Mouse (Mus musculus): ENCODE measurements around the gene Mindy4. TPM values are rescaled to one million over a fixed set of nuclear protein-coding genes. Genes with fewer than 3 reads are reported as not detected.

Mindy4 gene
- total RNA-seq, 2 experiments from 2014 or later = 2.0 to 5.7 TPM

- ATAC-seq (replicated peaks; ENCODE audit: poor library complexity) = no peak
Observed at GRCm38 (mm10) chr6:55295325-55295724, 92.1 kb downstream of the Mindy4 start.

DNA sequence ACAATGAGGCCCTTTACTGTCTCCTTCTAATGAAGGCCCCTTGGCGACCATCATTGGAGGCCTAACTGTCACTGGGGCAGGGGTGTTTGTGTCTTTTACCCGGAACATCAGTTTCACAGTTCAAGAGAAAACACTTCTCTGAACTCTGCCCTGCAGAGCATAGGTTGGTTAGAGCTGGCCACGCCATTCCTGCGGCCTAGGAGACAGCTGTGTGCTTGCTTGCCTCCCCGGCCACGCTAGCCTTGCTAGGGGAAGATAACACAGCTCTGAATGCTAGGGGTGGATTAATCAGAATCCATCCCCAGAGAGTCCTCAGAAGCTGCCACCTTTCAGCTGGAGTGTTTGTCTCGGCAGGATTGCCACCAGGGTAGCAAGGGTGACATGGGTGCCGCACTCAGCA, 96.3 kb downstream of the Mindy4 start:
- peak; percentile 69 for ATAC-seq (replicated peaks; ENCODE audit: poor library complexity)

DNA sequence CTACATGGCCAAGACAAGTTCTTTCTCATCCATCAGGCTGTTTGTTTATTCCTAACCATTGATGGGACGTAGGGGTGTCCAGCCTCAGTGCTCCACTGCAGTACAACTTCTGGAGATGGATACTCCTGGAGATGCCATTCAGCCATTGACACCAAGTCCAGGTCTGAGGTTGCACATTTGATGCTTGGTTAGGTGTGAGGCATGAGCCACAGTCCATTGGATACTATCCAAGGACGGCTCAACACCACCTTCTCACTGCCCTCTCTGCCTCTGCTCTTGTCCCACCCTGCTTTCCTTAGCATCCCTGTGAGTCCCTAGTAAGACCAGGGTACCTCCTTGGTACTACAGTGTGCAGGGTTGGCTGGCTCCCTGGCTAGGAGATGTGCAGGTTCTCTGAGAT, 96.7 kb downstream of the Mindy4 start:
- no peak for ATAC-seq (replicated peaks; ENCODE audit: poor library complexity)

DNA sequence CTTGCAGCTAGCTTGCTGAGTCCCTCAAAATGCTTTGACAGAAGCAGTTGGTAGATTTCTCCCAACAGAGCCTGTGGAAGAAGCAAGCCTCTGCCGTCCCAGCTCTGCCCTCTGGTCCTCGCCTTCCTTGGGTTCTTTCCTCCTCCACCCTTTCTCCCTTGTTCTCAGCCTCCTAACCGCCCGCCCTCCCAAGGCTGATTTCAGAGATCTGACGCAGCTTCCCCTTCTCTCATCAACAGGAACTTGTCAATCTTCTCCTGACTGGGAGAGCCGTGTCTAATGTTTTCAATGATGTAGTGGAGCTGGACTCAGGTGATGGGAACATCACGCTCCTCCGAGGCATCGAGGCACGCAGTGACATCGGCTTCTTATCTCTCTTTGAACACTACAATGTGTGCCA, 97.5 kb downstream of the Mindy4 start:
- ATAC-seq (replicated peaks; ENCODE audit: poor library complexity) = no peak

DNA sequence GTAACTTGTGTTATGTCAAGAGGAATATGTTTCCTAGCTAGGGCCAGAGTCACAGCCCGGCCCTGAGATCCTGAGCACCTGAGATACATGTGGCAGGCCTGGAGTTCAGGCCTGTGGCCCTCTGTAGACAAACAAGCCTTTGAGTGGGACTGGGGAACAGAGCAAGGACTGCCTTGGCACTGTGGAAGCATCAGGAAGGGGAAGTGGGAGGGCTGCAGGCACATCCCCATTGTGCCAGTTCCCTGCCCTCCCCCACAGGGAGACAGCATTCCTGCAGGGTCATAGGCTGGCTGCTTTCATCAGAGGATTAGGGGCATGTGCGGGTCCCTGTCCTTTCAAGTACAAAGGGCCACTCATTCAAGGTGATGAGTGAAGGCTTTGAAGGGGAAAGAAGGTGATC, 107.0 kb downstream of the Mindy4 start:
- no peak for ATAC-seq (replicated peaks; ENCODE audit: poor library complexity)

DNA sequence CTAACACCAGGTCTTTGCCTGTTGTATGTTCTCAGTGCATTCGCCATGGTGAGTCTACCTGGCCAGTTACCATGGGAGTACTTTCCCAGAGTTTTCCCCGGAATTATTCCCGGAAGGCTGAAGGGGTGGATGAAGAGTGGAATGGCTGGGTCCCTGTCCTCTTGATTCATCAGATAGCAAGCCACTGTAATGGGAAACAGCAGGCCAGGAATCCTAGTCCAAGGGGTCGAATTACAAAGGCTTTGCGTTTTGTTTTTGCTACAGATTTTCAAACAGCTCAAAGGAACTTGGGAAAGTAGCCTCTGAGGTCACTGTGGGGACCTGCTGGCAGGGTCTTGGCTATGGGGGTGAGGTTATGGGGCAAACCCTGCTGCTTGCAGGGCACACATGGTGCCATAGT, 108.8 kb downstream of the Mindy4 start:
- ATAC-seq (replicated peaks; ENCODE audit: poor library complexity) = no peak

- peak; percentile 85 for ATAC-seq (replicated peaks; ENCODE audit: poor library complexity)
Observed at GRCm38 (mm10) chr6:55313893-55314292, 110.7 kb downstream of the Mindy4 start.

GRCm38 (mm10) chr6:55314628-55315027, 111.4 kb downstream of the Mindy4 start:
- no peak for ATAC-seq (replicated peaks; ENCODE audit: poor library complexity)

DNA sequence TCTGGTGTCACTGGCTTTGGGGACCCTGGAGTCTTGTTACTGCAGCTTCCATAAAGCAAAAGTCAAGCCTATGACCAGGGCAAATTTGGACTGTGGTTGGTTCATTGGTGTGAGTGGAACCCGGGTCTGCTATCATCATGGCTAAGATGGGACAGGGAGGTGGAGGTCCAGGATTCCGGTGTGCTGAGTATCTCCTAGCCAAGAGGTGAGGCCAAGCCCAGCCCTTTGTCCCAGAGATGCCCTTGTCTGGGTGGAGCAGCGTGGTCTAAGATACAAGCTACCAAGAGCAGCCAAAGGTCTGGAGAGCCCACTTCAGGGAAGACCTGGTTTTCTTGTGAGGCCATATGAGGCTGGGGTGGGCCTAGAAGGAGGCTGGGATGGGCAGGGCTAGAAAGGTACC, 115.4 kb downstream of the Mindy4 start:
- no peak for ATAC-seq (replicated peaks; ENCODE audit: poor library complexity)

DNA sequence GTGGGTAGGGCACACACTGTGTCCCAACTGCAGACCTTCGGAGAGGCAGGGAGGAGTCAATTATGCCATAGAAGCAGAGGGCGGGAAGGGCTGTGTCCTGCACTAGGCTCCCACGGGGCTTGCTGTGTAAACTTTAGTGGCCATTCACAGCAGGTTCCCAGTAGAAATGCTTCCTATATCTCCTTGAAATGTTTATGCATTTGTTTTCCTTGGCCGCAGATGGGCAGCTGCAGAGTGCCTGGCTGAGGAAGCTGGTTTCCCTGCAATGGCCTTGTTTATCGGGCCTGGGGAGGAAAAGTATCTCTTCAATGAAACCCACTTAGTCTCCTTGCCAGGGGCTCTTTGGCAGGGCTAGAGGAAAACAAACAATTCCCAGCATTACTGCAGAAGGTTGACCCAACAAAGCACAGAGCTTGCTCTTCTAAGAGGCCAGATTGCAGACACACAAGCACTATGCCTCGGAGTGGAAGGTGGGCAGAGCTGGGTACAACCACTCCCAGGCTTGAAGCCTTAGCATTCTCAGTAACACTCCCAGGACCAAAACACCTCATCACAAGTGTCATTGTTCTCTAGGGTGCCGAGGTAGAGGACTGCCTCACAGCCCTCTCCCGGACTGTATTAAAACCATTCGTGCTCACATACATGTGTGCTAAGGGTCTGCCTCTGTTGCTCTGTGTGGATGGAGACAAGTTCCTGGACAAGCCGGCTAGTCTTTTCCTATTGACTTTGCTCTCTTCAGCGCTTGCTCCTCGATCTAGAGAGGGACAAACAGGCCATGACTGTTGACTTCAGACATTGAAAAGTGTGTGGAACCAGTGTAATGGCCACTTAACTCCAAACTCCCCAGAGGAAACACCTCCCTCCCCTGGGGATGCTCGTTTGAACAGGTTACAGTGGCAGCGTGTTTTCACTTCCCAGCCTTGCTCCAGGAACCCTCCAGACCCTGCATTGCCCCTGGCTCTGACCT, 116.7 kb downstream of the Mindy4 start:
- no peak for ATAC-seq (replicated peaks; ENCODE audit: poor library complexity)

DNA sequence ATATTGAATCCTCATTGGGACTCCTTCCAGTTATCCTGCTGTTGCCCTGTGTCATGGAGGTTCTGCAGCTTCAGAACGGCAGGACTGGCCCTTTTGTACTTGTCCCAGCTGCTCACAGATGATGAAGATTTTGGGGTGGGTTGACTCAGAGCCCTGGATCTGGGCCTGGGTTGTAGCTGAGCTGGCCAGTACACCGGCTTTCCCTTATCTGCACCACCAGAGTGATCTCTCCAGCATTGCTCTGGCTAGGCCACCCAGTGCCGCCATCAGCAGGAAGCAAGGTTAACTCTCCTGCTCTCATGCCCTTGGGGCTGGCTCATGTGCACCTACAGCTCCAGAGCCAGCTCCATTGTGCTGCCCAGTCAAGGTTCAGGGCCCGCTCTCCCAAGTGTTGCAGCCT, 117.7 kb downstream of the Mindy4 start:
- ATAC-seq (replicated peaks; ENCODE audit: poor library complexity) = peak; percentile 40

GRCm38 (mm10) chr6:55321518-55321917, 118.3 kb downstream of the Mindy4 start:
- no peak for ATAC-seq (replicated peaks; ENCODE audit: poor library complexity)

GRCm38 (mm10) chr6:55322980-55323379, 119.8 kb downstream of the Mindy4 start:
- peak; percentile 32 for ATAC-seq (replicated peaks; ENCODE audit: poor library complexity)

- ATAC-seq (replicated peaks; ENCODE audit: poor library complexity) = peak; percentile 63
Observed at GRCm38 (mm10) chr6:55323908-55324634, 120.9 kb downstream of the Mindy4 start.

DNA sequence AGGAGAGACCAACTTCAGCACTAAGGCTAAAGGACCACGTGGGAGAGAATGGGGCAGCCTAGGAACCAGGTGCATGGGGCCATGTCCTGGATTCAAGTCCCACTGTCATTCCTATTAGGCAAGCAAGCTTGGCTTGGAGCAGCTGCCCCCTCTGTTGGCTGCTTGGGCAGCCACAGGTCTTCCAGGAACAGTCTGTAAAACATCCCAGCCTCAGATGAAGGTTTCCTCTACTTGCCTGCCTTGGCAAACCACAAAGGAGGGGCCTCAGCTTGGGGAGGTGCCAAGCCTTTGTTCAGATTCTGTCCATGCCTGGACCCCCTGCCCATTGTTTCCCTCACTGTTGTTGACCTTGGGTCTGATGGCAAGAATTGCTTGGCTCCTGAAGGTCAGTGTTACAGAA, 121.6 kb downstream of the Mindy4 start:
- no peak; the same call in 1 of the 2 replicates for ATAC-seq (replicated peaks; ENCODE audit: poor library complexity)

DNA sequence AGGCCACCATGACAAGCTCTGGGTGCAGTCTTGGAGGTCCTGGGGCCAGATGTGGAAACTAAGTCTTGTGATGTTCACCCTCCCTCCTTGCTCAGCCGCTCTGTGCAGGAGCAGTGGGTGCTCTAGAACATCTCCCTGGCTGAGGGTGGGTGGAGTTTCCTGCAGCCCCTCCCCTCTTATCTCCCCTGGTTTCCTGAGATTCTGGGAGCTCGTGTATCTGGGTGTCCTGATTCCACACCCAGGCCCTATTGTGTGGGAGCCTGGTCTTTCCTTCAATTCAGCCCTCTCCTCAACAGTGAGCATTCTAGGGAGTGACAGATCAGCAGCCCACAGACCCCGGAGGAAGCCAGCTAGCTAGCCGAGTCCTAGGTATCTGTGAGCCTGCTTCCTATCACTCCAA, 123.1 kb downstream of the Mindy4 start:
- ATAC-seq (replicated peaks; ENCODE audit: poor library complexity) = peak; percentile 8; the same call in 1 of the 2 replicates

GRCm38 (mm10) chr6:55327326-55327725, 124.1 kb downstream of the Mindy4 start:
- no peak for ATAC-seq (replicated peaks; ENCODE audit: poor library complexity)

DNA sequence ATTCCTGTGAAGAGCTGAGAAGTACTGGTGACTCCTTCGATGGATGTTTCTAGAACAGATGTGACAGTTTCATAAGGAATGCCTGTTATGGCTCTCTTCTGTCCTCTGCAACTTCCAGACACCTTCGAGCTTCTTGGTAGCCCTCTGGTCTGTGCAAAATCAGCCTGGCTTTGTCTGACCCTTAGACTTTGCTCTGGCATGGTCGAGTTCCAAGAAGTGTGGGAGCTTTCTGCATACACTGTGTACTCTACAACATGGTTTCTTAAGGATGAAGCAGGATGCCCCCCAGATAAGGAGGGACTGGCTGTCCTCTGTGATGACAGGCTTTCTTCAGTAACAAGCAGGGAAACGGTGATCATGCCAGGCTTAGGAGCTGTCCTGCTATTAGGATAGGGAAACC, 125.0 kb downstream of the Mindy4 start:
- no peak for ATAC-seq (replicated peaks; ENCODE audit: poor library complexity)

DNA sequence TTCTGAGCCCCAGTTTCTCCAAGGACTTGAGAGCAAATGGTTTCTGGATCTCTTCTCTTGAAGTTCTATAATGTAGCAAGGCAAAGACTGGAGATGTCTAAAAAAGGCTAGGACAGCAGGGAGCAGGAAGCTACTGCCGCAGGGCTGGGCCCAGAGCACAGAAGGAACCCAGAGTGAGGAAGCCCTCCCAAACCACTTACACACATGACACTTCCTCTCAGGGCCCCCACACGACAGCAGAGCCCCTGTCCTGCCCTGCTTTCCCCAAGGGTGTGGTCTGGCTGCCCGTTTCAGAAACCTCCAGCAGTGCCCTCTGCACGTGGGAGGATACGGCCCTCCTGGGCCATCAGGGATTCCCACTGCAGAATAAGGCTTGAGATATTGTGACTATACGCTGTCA, 128.1 kb downstream of the Mindy4 start:
- ATAC-seq (replicated peaks; ENCODE audit: poor library complexity) = peak; percentile 64

- no peak for ATAC-seq (replicated peaks; ENCODE audit: poor library complexity)
Observed at GRCm38 (mm10) chr6:55332100-55332772, 129.1 kb downstream of the Mindy4 start.

DNA sequence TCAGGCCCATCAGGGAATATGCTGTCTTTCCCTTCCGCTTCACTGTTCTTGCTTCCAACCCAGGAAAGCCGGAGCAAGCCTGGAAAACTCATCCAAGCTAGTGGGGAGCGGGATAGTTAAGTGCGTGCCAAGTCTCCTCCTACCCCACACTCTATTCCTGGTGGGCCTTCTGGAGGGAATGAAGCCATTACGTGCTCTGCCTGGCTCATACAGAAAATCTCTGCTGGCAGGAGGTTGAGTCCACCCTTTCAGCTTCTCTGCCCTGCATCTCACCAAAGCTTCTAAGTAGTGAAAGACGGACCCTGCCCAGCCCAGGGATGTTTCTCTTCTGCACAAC, 129.6 kb downstream of the Mindy4 start:
- no peak for ATAC-seq (replicated peaks; ENCODE audit: poor library complexity)
